Mouse (Mus musculus): Measurements from ENCODE around the gene Coq2.

Gene Coq2

GRCm38 (mm10) chr5:100663011-100663410, 11.9 kb downstream of the Coq2 start:
- DNase-seq (ENCODE audit: low spot score in 2 of 2) = no peak

- DNase-seq (ENCODE audit: low spot score in 2 of 2) = no peak
Observed at GRCm38 (mm10) chr5:100658460-100658859, 16.5 kb downstream of the Coq2 start.

GRCm38 (mm10) chr5:100656352-100656751, 18.6 kb downstream of the Coq2 start:
- DNase-seq (ENCODE audit: low spot score in 2 of 2) = no peak

GRCm38 (mm10) chr5:100652327-100652726, 22.6 kb downstream of the Coq2 start:
- DNase-seq (ENCODE audit: low spot score in 2 of 2) = no peak

- no peak for DNase-seq (ENCODE audit: low spot score in 2 of 2)
Observed at GRCm38 (mm10) chr5:100651486-100651885, 23.5 kb downstream of the Coq2 start.

GRCm38 (mm10) chr5:100650969-100651368, 24.0 kb downstream of the Coq2 start:
- DNase-seq (ENCODE audit: low spot score in 2 of 2) = no peak

GRCm38 (mm10) chr5:100648546-100648945, 26.4 kb downstream of the Coq2 start:
- no peak for DNase-seq (ENCODE audit: low spot score in 2 of 2)

- no peak for DNase-seq (ENCODE audit: low spot score in 2 of 2)
Observed at GRCm38 (mm10) chr5:100648046-100648445, 26.9 kb downstream of the Coq2 start.

GRCm38 (mm10) chr5:100646558-100646957, 28.4 kb downstream of the Coq2 start:
- no peak for DNase-seq (ENCODE audit: low spot score in 2 of 2)

- DNase-seq (ENCODE audit: low spot score in 2 of 2) = no peak
Observed at GRCm38 (mm10) chr5:100643991-100644535, 30.9 kb downstream of the Coq2 start.

- DNase-seq (ENCODE audit: low spot score in 2 of 2) = peak; percentile 33 to 35
Observed at GRCm38 (mm10) chr5:100643253-100643990, 31.5 kb downstream of the Coq2 start.

GRCm38 (mm10) chr5:100642316-100642715, 32.6 kb downstream of the Coq2 start:
- no peak for DNase-seq (ENCODE audit: low spot score in 2 of 2)

- DNase-seq (ENCODE audit: low spot score in 2 of 2) = no peak
Observed at GRCm38 (mm10) chr5:100638483-100638882, 36.5 kb downstream of the Coq2 start.

- DNase-seq (ENCODE audit: low spot score in 2 of 2) = peak in 1 of 2 experiments; percentile 11
Observed at GRCm38 (mm10) chr5:100636794-100637544, 38.0 kb downstream of the Coq2 start.

- no peak for DNase-seq (ENCODE audit: low spot score in 2 of 2)
Observed at GRCm38 (mm10) chr5:100635908-100636307, 39.0 kb downstream of the Coq2 start.

- DNase-seq (ENCODE audit: low spot score in 2 of 2) = no peak
Observed at GRCm38 (mm10) chr5:100634885-100635478, 40.0 kb downstream of the Coq2 start.

GRCm38 (mm10) chr5:100632540-100633129, 42.3 kb downstream of the Coq2 start:
- DNase-seq (ENCODE audit: low spot score in 2 of 2) = no peak

GRCm38 (mm10) chr5:100628807-100629206, 46.1 kb downstream of the Coq2 start:
- no peak for DNase-seq (ENCODE audit: low spot score in 2 of 2)

- no peak for DNase-seq (ENCODE audit: low spot score in 2 of 2)
Observed at GRCm38 (mm10) chr5:100626526-100626925, 48.4 kb downstream of the Coq2 start.

- DNase-seq (ENCODE audit: low spot score in 2 of 2) = no peak
Observed at GRCm38 (mm10) chr5:100624743-100625360, 50.1 kb downstream of the Coq2 start.

- DNase-seq (ENCODE audit: low spot score in 2 of 2) = no peak
Observed at GRCm38 (mm10) chr5:100622509-100623163, 52.3 kb downstream of the Coq2 start.

Measured in frontal cortex, postnatal 36 days (tissue).